Mouse (Mus musculus): Measurements from ENCODE around the gene Mn1.

DNA sequence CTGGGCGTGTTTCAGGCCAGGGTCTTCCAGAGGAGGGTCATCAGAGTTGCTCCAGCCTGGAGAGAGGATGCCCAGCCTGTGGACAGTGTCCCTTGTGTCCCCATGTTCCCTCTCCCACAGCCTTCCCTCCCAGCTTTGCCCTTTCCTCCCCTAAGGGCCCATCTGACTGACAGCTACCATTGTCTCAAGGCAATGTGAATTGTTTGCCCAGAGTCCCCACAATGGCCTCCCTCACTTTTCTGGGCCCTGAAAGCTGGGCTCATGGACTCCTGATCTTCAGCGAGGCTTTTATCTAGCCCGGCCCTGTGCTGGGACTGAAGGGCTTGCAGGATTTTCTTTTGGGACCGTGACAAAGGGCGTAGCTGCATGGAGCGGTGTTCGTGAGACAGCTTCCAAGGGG, 29.5 kb downstream of the Mn1 start:
- no peak for TF ChIP-seq CTCF (IDR thresholded peaks at IDR 0.05; ENCODE audit: borderline replicate concordance, insufficient read depth, low read length)
- no peak for TF ChIP-seq POLR2A (IDR thresholded peaks at IDR 0.05; ENCODE audit: low read depth, low read length)
